Mouse (Mus musculus) midbrain, embryonic 14.5 days (tissue): ENCODE data around the gene Gpr55. TPM values are rescaled to one million over a fixed set of nuclear protein-coding genes. Genes with fewer than 3 reads are reported as not detected.

Experiments used
- ATAC-seq: fragments of 200-750 bp; cut with Nextera tagmentation; 2 replicates; pipeline ENCODE4 v1.8.0; 2017; ENCODE audit warnings: moderate number of reproducible peaks, moderate library complexity; ENCODE audit not compliant: low FRiP score, low TSS enrichment
- DNase-seq: peaks from one replicate; pipeline ENCODE4 v3.0.0-alpha.2; 2015
- H3K27ac ChIP-seq: fragments of 300-500 bp; sonication (generic); replicated peaks from 2 replicates; pipeline ENCODE4 v1.5.1; 2014; ENCODE audit warnings: mild to moderate bottlenecking, low read depth, low read length, moderate library complexity
- H3K27me3 ChIP-seq: fragments of 300-500 bp; sonication (generic); 2 replicates; pipeline ENCODE4 v1.6.1; 2014; ENCODE audit warnings: low read length, control low read depth, mixed read lengths; ENCODE audit not compliant: control insufficient read depth, insufficient read depth
- H3K36me3 ChIP-seq: fragments of 300-500 bp; sonication (generic); 2 replicates; pipeline ENCODE4 v1.6.1; 2014; ENCODE audit warnings: low read length, control low read depth; ENCODE audit not compliant: control insufficient read depth, insufficient read depth
- H3K4me1 ChIP-seq: fragments of 300-500 bp; sonication (generic); 2 replicates; pipeline ENCODE4 v1.6.1; 2014; ENCODE audit warnings: mild to moderate bottlenecking, antibody characterized with exemption, low read length, control low read depth; ENCODE audit not compliant: control insufficient read depth, insufficient read depth
- H3K4me2 ChIP-seq: fragments of 300-500 bp; sonication (generic); 2 replicates; pipeline ENCODE4 v1.6.1; 2014; ENCODE audit warnings: mild to moderate bottlenecking, low read length, moderate library complexity
- H3K4me3 ChIP-seq: fragments of 300-500 bp; sonication (generic); replicated peaks from 2 replicates; pipeline ENCODE4 v1.5.1; 2014; ENCODE audit warnings: low read depth, low read length
- H3K9ac ChIP-seq: fragments of 300-500 bp; sonication (generic); replicated peaks from 2 replicates; pipeline ENCODE4 v1.6.1; 2014; ENCODE audit warnings: mild to moderate bottlenecking, low read length, moderate library complexity
- H3K9me3 ChIP-seq: fragments of 300-500 bp; sonication (generic); 2 replicates; pipeline ENCODE4 v1.6.1; 2016; ENCODE audit warnings: low read length, control low read depth, mixed read lengths; ENCODE audit not compliant: control insufficient read depth
- WGBS: fragments of 180-500 bp; shearing (Covaris S2); extraction: QIAGEN DNeasy Blood & Tissue Kit; methylation state at CpG from one replicate; pipeline ENCODE4 v1.1.7; 2014; 5-methylcytosine and 5-hydroxymethylcytosine counted together
- polyA plus RNA-seq: library from polyadenylated mRNA; unstranded; fragments of >200 nt; fragmentation: Nextera tagmentation; extraction: Ambion mirVana; gene quantifications from 2 replicates; pipeline ENCODE4 v1.2.1, GENCODE M21; 2014

The Gpr55 gene
- polyA plus RNA-seq, 1 experiment from 2014 or later, result 0.05 TPM

DNA sequence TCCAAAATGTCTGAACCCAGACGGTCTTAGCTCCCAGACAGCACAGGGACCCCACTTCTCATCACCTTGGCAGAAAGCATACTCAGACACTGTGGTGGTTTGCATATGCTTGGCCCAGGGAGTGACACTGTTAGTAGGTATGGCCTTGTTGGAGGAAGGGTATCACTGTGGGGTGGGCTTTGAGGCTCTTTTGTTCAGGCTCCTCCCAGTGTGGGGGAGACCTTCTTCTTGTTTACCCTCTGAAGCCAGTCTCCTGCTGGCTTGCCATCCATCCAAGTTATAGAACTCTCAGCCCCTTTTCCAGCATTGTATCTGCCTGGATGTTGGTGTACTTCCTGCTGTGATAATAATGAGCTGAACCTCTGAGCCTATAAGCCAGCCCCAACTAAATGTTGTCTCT, 8.3 kb upstream of the Gpr55 start:
- WGBS, result 75% methylated on average over 1 of the region's 1 CpGs
- H3K4me1 ChIP-seq, result no peaks in the 10 kb centered on the region
- no peak for DNase-seq
- H3K36me3 ChIP-seq, result no peaks in the 10 kb centered on the region
- no peak overlapping the region for H3K4me2 ChIP-seq
- H3K27ac ChIP-seq, result no peak overlapping the region; the same call in 1 of the 2 replicates
- H3K9me3 ChIP-seq, result no peaks in the 10 kb centered on the region
- H3K9ac ChIP-seq, result no peak overlapping the region
- no peak for ATAC-seq
- no peak overlapping the region for H3K4me3 ChIP-seq
- no peaks in the 10 kb centered on the region for H3K27me3 ChIP-seq

GRCm38 (mm10) chr1:85965856-85966255, 5.0 kb upstream of the Gpr55 start:
- no peak for ATAC-seq

DNA sequence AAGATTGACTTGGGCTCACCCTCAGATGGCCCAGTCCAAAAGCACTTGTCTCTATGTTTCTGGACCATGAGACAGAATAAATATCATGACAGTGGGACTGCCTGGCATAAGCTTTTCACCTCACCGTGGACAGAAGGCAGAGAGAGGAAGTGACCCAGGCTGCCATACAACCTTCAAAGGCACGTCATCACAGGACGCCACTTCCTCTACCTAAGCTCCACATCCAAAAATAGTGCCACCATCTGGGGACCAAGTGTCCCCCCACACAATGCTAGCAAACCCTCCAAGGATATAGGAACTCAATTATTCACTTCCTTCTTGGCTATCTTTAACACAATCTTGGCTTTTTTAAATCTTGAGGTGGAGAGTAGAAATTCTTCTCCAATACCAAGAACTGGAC, 1.3 kb upstream of the Gpr55 start:
- no peaks in the 10 kb centered on the region for H3K36me3 ChIP-seq
- H3K4me3 ChIP-seq, result no peak overlapping the region
- no peak overlapping the region for H3K27ac ChIP-seq
- DNase-seq, result no peak
- no peaks in the 10 kb centered on the region for H3K27me3 ChIP-seq
- no peak overlapping the region for H3K9ac ChIP-seq
- ATAC-seq, result no peak
- H3K4me1 ChIP-seq, result no peaks in the 10 kb centered on the region
- WGBS, result 91% methylated on average over 3 of the region's 3 CpGs
- H3K9me3 ChIP-seq, result no peaks in the 10 kb centered on the region
- no peak overlapping the region for H3K4me2 ChIP-seq

More at GRCm38 (mm10) chr1:85965856-85966255, 5.0 kb upstream of the Gpr55 start:
- H3K36me3 ChIP-seq, result no peaks in the 10 kb centered on the region
- H3K27me3 ChIP-seq, result no peaks in the 10 kb centered on the region
- H3K27ac ChIP-seq, result no peak overlapping the region
- no peaks in the 10 kb centered on the region for H3K4me1 ChIP-seq
- H3K9ac ChIP-seq, result no peak overlapping the region
- H3K4me2 ChIP-seq, result no peak overlapping the region
- no peak for DNase-seq
- 71% methylated on average over 3 of the region's 3 CpGs for WGBS
- no peak overlapping the region for H3K4me3 ChIP-seq
- H3K9me3 ChIP-seq, result no peaks in the 10 kb centered on the region

GRCm38 (mm10) chr1:85959889-85960276, 924 bp downstream of the Gpr55 start:
- no peaks in the 10 kb centered on the region for H3K27me3 ChIP-seq
- no peaks in the 10 kb centered on the region for H3K9me3 ChIP-seq
- no peak overlapping the region for H3K4me2 ChIP-seq
- no peak overlapping the region for H3K9ac ChIP-seq
- WGBS, result 80% methylated on average over 2 of the region's 2 CpGs
- no peak overlapping the region for H3K4me3 ChIP-seq
- no peaks in the 10 kb centered on the region for H3K4me1 ChIP-seq
- no peak for DNase-seq
- no peak overlapping the region for H3K27ac ChIP-seq
- ATAC-seq, result no peak
- no peaks in the 10 kb centered on the region for H3K36me3 ChIP-seq

- no peak for ATAC-seq
- Histone ChIP-seq H3K4me3 (no peak overlapping the region), H3K9ac (no peak overlapping the region), H3K27me3 (no peaks in the 10 kb centered on the region), H3K27ac (no peak overlapping the region), H3K4me2 (no peak overlapping the region), H3K36me3 (no peaks in the 10 kb centered on the region), H3K4me1 (no peaks in the 10 kb centered on the region), H3K9me3 (no peaks in the 10 kb centered on the region)
- no peak for DNase-seq
- WGBS, result 67% methylated on average over 6 of the region's 6 CpGs
Measured at GRCm38 (mm10) chr1:85959129-85959888, 1.5 kb downstream of the Gpr55 start.

DNA sequence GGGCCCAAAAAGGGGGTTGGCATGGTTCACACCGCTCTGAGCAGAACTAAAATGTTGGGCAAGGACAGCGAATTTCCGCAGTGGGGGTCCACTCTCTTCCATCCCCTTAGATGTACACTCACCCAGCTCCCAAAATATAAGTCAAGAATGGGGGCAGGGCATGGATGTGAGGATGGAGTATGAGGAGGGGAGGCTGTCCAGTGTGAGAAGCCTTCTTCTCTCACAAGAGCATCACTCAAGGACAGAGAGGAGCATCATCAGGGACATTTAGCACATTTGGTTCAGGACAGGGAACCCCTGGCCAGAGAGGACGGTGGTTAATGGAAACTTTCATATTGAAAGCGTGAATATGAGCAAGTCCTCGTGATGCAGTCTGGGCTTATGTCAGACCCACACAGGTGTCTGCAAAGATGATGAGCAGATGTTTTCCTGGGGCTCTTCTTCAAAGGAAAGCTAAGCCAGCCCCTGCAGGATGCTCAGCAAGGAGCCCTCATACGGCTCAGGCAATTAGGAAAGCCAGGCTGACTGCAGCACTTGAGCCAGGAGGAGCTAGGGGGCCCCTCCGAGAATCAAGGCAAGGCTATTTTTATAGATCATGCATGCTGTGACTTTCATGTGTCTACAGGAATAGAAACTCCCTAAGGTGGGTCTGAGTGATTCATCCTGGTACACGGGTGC, 2.7 kb downstream of the Gpr55 start:
- no peaks in the 10 kb centered on the region for H3K27me3 ChIP-seq
- no peaks in the 10 kb centered on the region for H3K9me3 ChIP-seq
- H3K4me2 ChIP-seq, result no peak overlapping the region
- no peak overlapping the region for H3K27ac ChIP-seq
- H3K4me3 ChIP-seq, result no peak overlapping the region
- DNase-seq (peak; percentile 44), ATAC-seq (no peak)
- H3K9ac ChIP-seq, result no peak overlapping the region
- no peaks in the 10 kb centered on the region for H3K36me3 ChIP-seq
- no peaks in the 10 kb centered on the region for H3K4me1 ChIP-seq
- WGBS, result 45% methylated on average over 9 of the region's 9 CpGs

- H3K4me1 ChIP-seq, result no peaks in the 10 kb centered on the region
- no peaks in the 10 kb centered on the region for H3K36me3 ChIP-seq
- no peaks in the 10 kb centered on the region for H3K27me3 ChIP-seq
- H3K4me2 ChIP-seq, result no peak overlapping the region
- H3K9me3 ChIP-seq, result no peaks in the 10 kb centered on the region
- 80% methylated on average over 5 of the region's 5 CpGs for WGBS
- no peak overlapping the region for H3K27ac ChIP-seq
- ATAC-seq, result no peak
- DNase-seq, result no peak
- H3K9ac ChIP-seq, result no peak overlapping the region
- no peak overlapping the region for H3K4me3 ChIP-seq
Measured at GRCm38 (mm10) chr1:85957290-85957689, 3.5 kb downstream of the Gpr55 start.

DNA sequence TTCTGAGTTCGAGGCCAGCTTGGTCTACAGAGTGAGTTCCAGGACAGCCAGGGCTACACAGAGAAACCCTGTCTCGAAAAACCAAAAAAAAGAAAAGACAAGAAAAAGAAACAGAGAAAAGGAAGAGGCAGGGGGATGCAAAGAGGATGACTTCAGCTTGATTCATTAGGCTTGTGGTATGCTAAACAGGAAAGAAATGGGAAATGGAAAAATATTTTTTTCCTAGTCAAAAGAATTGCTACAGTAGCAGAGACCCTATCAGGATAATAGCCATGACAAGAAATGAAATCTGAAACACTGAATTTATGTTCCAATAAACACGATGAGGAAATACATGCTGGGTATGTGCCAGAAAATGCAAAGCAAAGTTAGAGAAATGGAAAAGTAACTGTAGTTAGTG, 5.7 kb downstream of the Gpr55 start:
- no peaks in the 10 kb centered on the region for H3K27me3 ChIP-seq
- H3K4me3 ChIP-seq, result no peak overlapping the region
- H3K27ac ChIP-seq, result no peak overlapping the region
- no peaks in the 10 kb centered on the region for H3K9me3 ChIP-seq
- no peaks in the 10 kb centered on the region for H3K36me3 ChIP-seq
- no peak overlapping the region for H3K4me2 ChIP-seq
- WGBS, result 82% methylated on average over 3 of the region's 3 CpGs
- no peak overlapping the region for H3K9ac ChIP-seq
- no peaks in the 10 kb centered on the region for H3K4me1 ChIP-seq
- ATAC-seq (no peak), DNase-seq (no peak)
